Mouse (Mus musculus): ENCODE results near the gene Btnl10. TPM values are rescaled to one million over a fixed set of nuclear protein-coding genes. Genes with fewer than 3 reads are reported as not detected.

Btnl10 gene
- polyA plus RNA-seq, 1 experiment, result not detected

DNA sequence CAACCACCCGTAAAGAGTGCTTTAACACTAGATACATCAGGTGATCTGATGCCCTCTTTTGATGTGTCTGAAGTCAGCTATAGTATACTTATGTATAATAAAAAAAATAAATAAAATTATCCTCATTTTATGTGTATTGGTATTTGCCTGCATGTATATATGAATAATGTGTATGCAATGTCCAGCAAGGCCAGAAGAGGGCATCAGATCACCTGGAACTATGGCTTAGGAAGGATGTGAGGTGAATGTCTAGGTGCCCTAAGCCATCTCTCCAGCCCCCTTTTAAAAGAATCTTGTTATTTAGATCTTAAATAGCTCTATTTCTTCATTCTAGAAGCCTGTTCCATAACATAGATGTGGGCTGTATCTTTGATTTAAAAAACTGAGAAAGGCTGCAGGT, 49.6 kb downstream of the Btnl10 start:
- H3K4me2 ChIP-seq (ENCODE audit: low read depth), result no peak overlapping the region
- no peaks in the 10 kb centered on the region for H3K79me2 ChIP-seq (ENCODE audit: control insufficient read depth, insufficient read depth)
- no peaks in the 10 kb centered on the region for H3K36me3 ChIP-seq (ENCODE audit: control insufficient read depth, insufficient read depth)
- no peaks in the 10 kb centered on the region for H3K27me3 ChIP-seq (ENCODE audit: control insufficient read depth, insufficient read depth, insufficient read length)
- no peak overlapping the region for H3ac ChIP-seq (ENCODE audit: control insufficient read depth, insufficient read length)
- H3K4me3 ChIP-seq, result no peak overlapping the region
- TF ChIP-seq MYOG (IDR thresholded peaks at IDR 0.05; ENCODE audit: control insufficient read depth in 1 of 3, insufficient read depth in 1 of 3, insufficient read length in 2 of 3, low read depth in 2 of 3) (no peak), POLR2A (IDR thresholded peaks at IDR 0.05; ENCODE audit: insufficient read length, low read depth) (no peak), SRF (IDR thresholded peaks at IDR 0.05; ENCODE audit: control insufficient read depth, insufficient read length, low read depth) (no peak), POLR2AphosphoS2 (IDR thresholded peaks at IDR 0.05; ENCODE audit: insufficient read length, low read depth) (no peak)

DNA sequence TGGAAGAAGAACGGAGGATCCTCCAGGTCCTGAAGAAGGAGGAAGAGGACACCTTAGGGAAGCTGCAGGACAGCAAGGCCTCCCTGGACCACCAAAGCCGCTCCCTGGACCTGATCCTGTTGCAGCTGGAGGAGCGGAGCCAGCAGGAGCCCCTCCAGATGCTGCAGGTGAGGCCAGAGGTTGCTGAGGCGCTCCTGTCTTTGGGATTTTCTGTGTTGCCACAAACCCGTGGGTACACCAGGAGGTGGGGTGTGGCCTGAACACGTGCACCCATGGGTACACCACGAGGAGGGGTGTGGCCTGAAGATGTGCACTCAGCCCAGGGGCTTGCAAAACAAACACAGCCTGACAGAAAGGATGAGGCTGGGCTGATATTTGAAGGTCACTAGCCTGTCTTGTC, 50.8 kb downstream of the Btnl10 start:
- Histone ChIP-seq H3K36me3 (ENCODE audit: control insufficient read depth, insufficient read depth) (peaks cover 3% of the 10 kb centered on the region), H3K4me3 (no peak overlapping the region), H3K4me2 (ENCODE audit: low read depth) (no peak overlapping the region), H3K27me3 (ENCODE audit: control insufficient read depth, insufficient read depth, insufficient read length) (no peaks in the 10 kb centered on the region), H3K79me2 (ENCODE audit: control insufficient read depth, insufficient read depth) (no peaks in the 10 kb centered on the region), H3ac (ENCODE audit: control insufficient read depth, insufficient read length) (no peak overlapping the region)
- no peak for TF ChIP-seq E2F4 (IDR thresholded peaks at IDR 0.05; ENCODE audit: insufficient read depth)
- no peak for TF ChIP-seq TCF12 (IDR thresholded peaks at IDR 0.05; ENCODE audit: insufficient read depth, poor library complexity, severe bottlenecking)
- TF ChIP-seq USF1 (IDR thresholded peaks at IDR 0.05; ENCODE audit: low read depth), result no peak
- no peak for TF ChIP-seq MAX (IDR thresholded peaks at IDR 0.05; ENCODE audit: low read depth)

DNA sequence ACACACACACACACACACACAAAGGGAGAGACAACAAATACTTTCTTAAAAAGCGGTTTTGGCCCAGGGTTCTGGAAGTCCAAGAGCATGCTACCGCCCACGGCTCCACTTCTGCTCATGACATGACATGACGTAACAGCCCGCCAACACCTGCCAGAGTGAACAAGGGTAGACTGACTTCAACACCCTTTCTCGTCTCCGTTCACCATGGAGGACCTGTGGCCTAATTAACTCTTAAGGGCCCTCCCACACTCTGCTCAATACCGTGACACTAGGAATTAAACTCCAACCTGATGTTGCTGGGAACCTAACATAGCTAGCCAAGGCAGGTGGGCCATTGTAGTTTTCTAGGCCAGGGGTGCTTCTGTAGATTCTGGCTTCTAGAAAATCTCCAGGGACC, 51.3 kb downstream of the Btnl10 start:
- Histone ChIP-seq H3K4me3 (no peak overlapping the region), H3K27me3 (ENCODE audit: control insufficient read depth, insufficient read depth, insufficient read length) (no peaks in the 10 kb centered on the region), H3ac (ENCODE audit: control insufficient read depth, insufficient read length) (no peak overlapping the region), H3K36me3 (ENCODE audit: control insufficient read depth, insufficient read depth) (peaks cover 3% of the 10 kb centered on the region), H3K4me2 (ENCODE audit: low read depth) (no peak overlapping the region), H3K79me2 (ENCODE audit: control insufficient read depth, insufficient read depth) (no peaks in the 10 kb centered on the region)
- TF ChIP-seq POLR2AphosphoS2 (IDR thresholded peaks at IDR 0.05; ENCODE audit: insufficient read length, low read depth) (no peak), TCF12 (IDR thresholded peaks at IDR 0.05; ENCODE audit: insufficient read depth, poor library complexity, severe bottlenecking) (no peak), SRF (IDR thresholded peaks at IDR 0.05; ENCODE audit: control insufficient read depth, insufficient read length, low read depth) (no peak), MAX (IDR thresholded peaks at IDR 0.05; ENCODE audit: low read depth) (no peak), USF1 (IDR thresholded peaks at IDR 0.05; ENCODE audit: low read depth) (no peak), REST (IDR thresholded peaks at IDR 0.05; ENCODE audit: insufficient read depth, insufficient read length) (no peak), E2F4 (IDR thresholded peaks at IDR 0.05; ENCODE audit: insufficient read depth) (no peak), MYOD1 (IDR thresholded peaks at IDR 0.05; ENCODE audit: control insufficient read depth in 1 of 3, insufficient read length in 2 of 3, low read depth in 2 of 3) (no peak), TCF3 (IDR thresholded peaks at IDR 0.05; ENCODE audit: insufficient read length, low read depth) (no peak)

DNA sequence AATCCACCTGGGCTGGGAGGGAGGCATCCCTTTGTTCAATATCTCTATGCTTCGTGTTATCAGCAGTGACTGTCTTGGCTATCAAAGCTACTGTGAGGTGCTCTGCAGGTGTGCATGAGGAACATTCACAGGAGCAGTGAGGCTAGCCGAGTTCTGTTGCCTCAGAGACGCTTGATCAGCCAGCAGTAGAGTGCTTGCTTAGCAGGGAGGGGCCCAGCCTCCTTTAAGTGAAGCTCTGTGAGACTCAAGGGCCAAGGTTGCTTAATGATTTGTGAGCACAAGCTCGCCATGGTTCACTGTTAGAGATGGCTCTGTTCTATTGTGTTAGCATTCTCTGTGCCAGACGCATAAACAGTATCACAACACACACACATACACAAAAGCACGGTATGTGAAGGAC, 52.0 kb downstream of the Btnl10 start:
- Histone ChIP-seq H3K27me3 (ENCODE audit: control insufficient read depth, insufficient read depth, insufficient read length) (no peaks in the 10 kb centered on the region), H3K4me3 (no peak overlapping the region), H3K79me2 (ENCODE audit: control insufficient read depth, insufficient read depth) (peaks cover 2% of the 10 kb centered on the region), H3K4me2 (ENCODE audit: low read depth) (no peak overlapping the region), H3K36me3 (ENCODE audit: control insufficient read depth, insufficient read depth) (peaks cover 3% of the 10 kb centered on the region), H3ac (ENCODE audit: control insufficient read depth, insufficient read length) (no peak overlapping the region)
- TF ChIP-seq E2F4 (IDR thresholded peaks at IDR 0.05; ENCODE audit: insufficient read depth), result no peak
- no peak for TF ChIP-seq POLR2AphosphoS2 (IDR thresholded peaks at IDR 0.05; ENCODE audit: insufficient read length, low read depth)
- no peak for TF ChIP-seq MYOG (IDR thresholded peaks at IDR 0.05; ENCODE audit: control insufficient read depth in 1 of 3, insufficient read depth in 1 of 3, insufficient read length in 2 of 3, low read depth in 2 of 3)
- no peak for TF ChIP-seq USF1 (IDR thresholded peaks at IDR 0.05; ENCODE audit: low read depth)
- TF ChIP-seq CEBPB (IDR thresholded peaks at IDR 0.05; ENCODE audit: insufficient read depth, poor library complexity, severe bottlenecking), result no peak

DNA sequence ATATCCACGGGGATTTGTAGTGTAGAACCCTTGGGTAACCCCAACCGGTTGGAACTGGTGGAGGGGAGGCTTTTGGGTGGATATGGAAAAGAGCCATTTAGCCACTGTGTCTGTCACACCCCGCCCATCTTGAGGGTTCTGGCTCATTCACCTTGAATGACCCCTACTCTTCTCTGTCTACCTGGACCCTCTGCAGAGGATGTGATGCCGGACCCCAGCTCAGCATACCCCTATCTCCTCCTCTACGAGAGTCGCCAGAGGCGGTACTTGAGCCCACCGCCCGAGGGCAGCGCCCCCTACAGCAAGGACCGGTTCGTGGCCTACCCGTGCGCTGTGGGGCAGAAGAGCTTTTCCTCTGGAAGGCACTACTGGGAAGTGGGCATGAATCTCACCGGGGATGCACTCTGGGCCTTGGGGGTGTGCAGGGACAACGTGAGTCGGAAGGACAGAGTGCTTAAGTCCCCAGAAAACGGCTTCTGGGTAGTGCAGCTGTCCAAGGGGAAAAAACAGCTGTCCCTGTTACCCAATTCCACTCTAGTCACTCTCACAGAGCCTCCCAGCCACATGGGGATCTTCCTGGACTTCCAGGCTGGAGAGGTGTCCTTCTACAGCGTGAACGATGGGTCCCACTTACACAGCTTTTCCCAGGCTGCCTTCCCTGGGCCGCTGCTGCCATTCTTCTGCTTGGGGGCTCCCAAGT, 53.3 kb downstream of the Btnl10 start:
- TF ChIP-seq REST (IDR thresholded peaks at IDR 0.05; ENCODE audit: insufficient read depth, insufficient read length) (no peak), MYOD1 (IDR thresholded peaks at IDR 0.05; ENCODE audit: control insufficient read depth in 1 of 3, insufficient read length in 2 of 3, low read depth in 2 of 3) (peak; percentile 49 to 74 (median 58)), MYOG (IDR thresholded peaks at IDR 0.05; ENCODE audit: control insufficient read depth in 1 of 3, insufficient read depth in 1 of 3, insufficient read length in 2 of 3, low read depth in 2 of 3) (peak in 2 of 3 experiments; percentile 80)
- Histone ChIP-seq H3K27me3 (ENCODE audit: control insufficient read depth, insufficient read depth, insufficient read length) (no peaks in the 10 kb centered on the region), H3K4me2 (ENCODE audit: low read depth) (no peak overlapping the region), H3K79me2 (ENCODE audit: control insufficient read depth, insufficient read depth) (peaks cover 6% of the 10 kb centered on the region), H3K4me3 (no peak overlapping the region), H3ac (ENCODE audit: control insufficient read depth, insufficient read length) (no peak overlapping the region), H3K36me3 (ENCODE audit: control insufficient read depth, insufficient read depth) (peaks cover 3% of the 10 kb centered on the region)

DNA sequence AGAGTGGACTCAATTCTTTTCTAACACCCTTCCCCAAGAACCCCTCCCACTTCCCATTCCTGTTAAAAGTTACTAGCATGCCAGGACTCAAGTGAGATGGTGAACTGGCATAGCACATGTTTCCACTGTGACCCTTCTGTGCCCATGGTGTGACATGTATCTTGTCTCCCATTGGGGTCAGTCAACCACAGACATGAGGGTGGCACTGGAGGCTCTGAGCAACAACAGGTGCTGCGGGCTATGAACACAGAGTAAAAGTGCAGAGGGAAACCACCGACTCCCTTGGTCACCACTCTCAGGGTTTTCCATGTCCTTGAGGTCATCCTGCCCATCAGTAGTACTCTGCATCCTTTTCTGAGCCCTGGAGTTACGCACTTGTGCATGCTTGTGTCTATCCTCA, 54.1 kb downstream of the Btnl10 start:
- peaks cover 11% of the 10 kb centered on the region for H3K79me2 ChIP-seq (ENCODE audit: control insufficient read depth, insufficient read depth)

More for the DNA sequence above, 54.1 kb downstream of the Btnl10 start:
- Histone ChIP-seq H3K4me2 (ENCODE audit: low read depth) (no peak overlapping the region), H3ac (ENCODE audit: control insufficient read depth, insufficient read length) (no peak overlapping the region), H3K27me3 (ENCODE audit: control insufficient read depth, insufficient read depth, insufficient read length) (no peaks in the 10 kb centered on the region), H3K36me3 (ENCODE audit: control insufficient read depth, insufficient read depth) (peaks cover 3% of the 10 kb centered on the region), H3K4me3 (no peak overlapping the region)
- TF ChIP-seq MYOG (IDR thresholded peaks at IDR 0.05; ENCODE audit: control insufficient read depth in 1 of 3, insufficient read depth in 1 of 3, insufficient read length in 2 of 3, low read depth in 2 of 3) (peak in 1 of 3 experiments; percentile 84), MYOD1 (IDR thresholded peaks at IDR 0.05; ENCODE audit: control insufficient read depth in 1 of 3, insufficient read length in 2 of 3, low read depth in 2 of 3) (peak in 2 of 3 experiments; percentile 55 to 84), POLR2A (IDR thresholded peaks at IDR 0.05; ENCODE audit: insufficient read length, low read depth) (no peak)
